Mouse (Mus musculus): ENCODE results near the gene Olig1.

Olig1 gene

GRCm38 (mm10) chr16:91255419-91256164 lies 14.0 kb upstream of the Olig1 start:
- DNase-seq = peak; percentile 27

GRCm38 (mm10) chr16:91258956-91259355 lies 10.6 kb upstream of the Olig1 start:
- DNase-seq = no peak

- no peak for DNase-seq
Measured at GRCm38 (mm10) chr16:91260861-91261260, 8.7 kb upstream of the Olig1 start.

DNA sequence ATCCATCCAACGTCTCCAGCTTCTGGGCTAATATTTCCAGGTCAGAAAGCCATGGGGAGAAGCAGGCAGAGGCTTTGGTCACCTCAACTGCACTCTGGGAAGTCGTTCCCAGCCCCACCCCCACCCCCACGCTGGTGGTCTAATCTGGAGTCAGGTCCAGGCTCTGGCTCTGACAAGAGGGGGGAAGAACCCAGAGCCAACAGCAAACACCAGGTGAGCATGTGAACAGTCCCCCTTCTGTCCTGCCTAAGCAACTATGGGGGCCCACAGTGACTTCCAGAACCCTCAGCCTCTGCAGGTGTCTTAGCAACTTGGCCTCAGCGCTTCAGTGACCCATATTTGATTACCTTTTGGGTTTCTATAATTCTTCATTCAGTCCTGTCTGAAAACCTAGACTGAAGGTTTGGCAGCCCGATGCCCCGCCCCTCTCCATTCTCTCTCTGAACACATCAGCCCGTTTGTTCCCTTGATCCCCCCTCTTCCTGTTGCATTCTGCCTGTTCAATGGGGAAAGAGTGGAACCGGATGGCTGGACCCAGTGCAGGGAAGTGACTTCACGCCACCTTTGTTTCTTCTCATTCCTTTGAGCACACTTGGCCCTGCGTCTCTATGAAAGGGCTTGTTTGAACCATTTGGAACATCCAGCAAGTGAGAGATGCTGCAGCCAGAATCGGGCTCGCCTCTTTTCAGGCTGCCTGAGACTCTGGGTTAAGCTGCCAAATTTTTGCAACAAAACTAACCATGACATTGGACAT lies 6.9 kb upstream of the Olig1 start:
- DNase-seq = no peak

- no peak for DNase-seq
Measured at GRCm38 (mm10) chr16:91265972-91266371, 3.6 kb upstream of the Olig1 start.

GRCm38 (mm10) chr16:91268724-91269452 lies 684 bp upstream of the Olig1 start:
- no peak for DNase-seq

- DNase-seq = no peak
Measured at GRCm38 (mm10) chr16:91270212-91270971, 820 bp downstream of the Olig1 start.

GRCm38 (mm10) chr16:91270982-91271549 lies 1.5 kb downstream of the Olig1 start:
- no peak for DNase-seq

DNA sequence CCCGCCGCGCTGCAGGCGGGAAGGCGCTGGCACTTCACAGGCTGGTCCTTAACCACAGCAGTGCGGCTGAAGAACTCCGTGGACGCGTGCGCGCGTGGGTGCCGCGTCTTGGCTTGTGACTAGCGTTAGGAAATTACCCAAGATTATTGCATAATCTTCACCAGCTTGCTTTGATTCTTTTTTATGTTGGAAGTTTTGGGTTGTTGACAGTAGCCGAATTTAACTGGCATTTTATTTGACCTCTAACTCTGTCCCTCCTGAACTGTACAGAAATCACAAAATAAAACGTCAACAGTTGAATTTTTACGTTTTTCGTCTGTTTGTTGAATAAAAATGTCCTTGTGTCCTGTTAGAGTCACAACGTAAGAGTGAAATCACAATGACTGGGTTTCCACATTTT lies 2.1 kb downstream of the Olig1 start:
- DNase-seq = no peak

DNA sequence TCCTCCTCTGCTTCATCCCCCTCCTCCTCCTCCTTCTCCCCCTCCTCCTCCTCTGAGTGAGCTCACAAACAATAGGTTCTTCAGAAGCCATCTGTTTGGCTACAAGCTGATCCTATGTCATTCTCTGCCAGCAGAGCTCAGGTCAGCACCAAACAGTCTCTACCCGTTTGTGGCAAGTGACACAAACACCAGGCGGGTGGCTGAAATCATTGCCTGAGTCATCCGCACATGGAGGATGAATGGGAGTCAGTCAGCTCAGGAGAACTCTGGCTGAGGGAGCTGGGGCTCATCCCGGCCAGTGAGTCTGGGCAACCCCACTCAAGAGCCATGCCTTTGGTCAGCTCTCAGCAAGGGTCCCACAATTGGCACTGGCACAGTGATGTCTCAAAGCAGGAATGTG lies 10.9 kb downstream of the Olig1 start:
- no peak for DNase-seq

GRCm38 (mm10) chr16:91292080-91292479 lies 22.5 kb downstream of the Olig1 start:
- no peak for DNase-seq

- DNase-seq = no peak
Measured at GRCm38 (mm10) chr16:91292719-91293333, 23.3 kb downstream of the Olig1 start.

GRCm38 (mm10) chr16:91297726-91298125 lies 28.2 kb downstream of the Olig1 start:
- no peak for DNase-seq

DNA sequence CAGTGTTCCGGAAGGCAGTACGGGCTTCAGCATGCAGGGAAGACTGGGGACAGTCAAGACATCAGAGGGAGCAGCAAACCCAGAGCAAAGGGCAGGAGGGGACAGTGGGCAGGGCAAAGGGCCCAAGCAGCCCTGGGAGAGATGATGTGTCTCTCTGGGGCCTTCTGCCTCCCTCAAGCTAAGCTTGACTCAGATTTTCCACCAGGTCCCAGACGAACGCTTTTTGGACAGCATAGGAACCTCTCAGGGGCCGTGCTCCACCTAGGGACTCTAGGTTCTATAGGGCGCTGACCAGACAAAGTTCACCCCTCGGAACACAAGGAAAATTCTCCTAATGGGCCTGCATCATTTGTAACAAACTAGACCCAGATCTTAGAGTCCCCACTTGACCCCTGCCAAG lies 29.8 kb downstream of the Olig1 start:
- no peak for DNase-seq

DNA sequence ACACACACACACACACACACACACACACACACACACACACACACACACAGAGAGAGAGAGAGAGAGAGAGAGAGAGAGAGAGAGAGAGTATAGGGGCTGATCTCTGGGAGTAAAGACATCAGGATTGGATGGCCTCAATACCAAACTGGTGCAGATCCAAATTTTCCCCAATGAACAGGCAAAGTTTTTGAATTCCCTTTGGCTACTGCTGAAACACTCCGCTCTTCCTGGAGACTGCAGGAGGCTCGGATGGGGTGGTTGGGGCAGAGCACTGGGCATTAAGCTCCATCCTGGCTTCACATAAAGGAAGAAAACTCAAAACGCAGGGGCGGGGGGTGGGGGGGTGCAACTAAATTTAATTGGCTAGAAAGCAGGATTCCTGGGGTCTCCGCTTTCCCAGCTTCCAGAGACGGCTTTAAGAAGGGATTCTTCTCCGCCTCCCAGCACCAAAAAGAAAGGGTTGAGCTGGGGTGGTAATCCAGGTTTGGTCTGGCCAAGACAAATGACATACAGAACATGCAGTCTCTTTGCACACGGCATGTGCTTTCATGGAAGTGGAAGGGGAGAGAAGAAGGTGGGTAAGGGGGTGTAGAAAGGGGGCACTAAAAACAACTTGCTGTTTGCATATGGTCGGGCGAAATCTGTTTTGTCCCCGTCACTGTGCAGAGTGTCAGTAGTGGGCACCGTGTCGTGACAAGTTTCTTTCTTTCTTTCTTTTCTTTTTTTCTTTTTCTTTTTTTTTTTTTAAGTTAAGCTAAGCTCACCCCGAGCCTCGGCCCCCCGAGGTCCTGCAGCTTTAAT lies 31.3 kb downstream of the Olig1 start:
- no peak for DNase-seq

GRCm38 (mm10) chr16:91301454-91301853 lies 31.9 kb downstream of the Olig1 start:
- no peak for DNase-seq

DNA sequence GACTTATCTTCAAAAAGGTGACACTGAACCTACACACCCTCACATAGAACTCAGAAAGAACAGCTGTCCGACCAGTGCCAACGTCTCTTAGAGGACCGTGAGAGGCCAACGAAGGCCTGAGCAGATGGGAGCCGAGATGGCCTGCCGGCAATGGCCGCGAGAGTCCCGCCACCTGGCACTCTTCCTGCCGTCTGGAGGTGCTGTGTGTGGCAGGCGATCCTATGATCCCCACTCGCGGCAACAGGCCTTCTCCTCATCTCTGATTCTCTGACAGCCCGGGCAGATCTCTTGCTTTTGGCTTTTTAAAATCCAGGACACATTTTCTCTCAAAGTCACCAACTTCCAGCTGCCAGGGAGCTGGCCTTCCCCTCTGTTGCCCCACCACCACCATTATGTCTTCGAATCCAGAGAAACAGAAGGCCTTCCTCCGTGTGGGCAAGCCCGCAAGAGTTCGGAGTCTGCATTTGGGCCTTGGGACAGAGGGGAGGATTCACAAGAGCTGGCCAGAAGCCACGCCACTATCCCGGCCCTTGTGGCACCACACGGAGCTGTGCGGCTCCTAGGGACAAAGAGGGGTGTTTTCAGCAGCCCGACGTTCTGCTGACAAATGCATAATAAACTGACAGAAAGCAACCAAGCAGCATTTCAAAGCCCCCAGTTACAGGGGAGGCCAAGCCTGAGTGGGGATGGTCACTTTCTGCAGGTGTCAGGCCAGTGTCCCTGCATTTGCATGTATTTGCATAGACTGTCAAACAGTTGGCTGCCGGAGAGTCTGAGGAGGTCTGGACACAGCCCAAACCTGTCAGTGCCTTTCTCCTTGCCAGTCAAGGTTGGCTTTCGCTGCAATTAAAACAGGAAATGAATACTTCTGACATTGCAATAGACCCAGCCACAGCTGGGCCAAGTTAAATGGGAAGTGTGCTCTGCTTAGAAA lies 34.5 kb downstream of the Olig1 start:
- peak; percentile 35 for DNase-seq

DNA sequence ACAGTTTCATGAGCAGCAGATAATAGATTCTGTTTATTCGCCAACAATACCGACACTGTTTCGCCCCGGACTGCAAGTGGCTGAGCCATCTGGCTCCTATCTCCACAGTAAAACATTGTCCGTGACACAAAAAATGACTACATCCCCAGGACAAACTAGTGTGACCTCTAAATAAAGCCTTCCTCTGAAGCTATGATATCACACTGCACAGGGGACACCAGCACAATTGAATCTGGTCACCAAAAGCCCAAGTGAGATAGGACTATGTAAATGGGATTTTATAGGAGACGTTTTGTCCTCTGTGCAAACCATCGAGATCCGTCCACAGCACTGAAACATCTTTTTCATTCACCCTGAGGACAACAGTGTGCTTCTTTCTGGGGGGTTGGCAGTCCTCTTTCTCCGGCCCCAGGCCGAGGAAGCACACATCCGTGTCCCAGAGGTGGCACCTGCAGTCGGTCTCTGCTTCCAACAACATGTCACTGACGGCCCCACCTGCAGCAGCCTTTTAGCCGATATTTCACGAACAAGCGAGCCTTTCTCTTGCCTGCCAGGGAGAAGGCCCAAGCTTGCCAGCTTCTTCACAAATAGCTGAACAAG lies 36.0 kb downstream of the Olig1 start:
- no peak for DNase-seq

DNA sequence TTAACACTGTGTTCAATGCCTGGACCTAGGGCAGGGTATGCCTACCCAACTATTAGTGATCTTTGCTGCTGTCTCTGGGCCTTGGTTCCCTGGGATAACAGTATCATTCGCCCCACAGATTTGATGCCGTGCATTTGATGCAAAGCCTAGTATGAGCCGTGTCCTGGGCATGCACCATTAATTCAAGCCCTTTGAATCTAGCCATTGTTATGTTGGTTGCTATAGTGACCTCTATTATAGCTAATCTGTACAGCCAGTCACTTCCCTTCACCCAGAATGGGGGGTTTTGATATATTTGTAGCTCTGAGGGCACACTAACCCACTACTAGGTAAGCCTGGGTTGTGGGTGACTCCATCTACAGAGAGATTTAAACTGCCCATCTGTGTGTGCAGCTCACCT lies 40.3 kb downstream of the Olig1 start:
- no peak for DNase-seq

DNA sequence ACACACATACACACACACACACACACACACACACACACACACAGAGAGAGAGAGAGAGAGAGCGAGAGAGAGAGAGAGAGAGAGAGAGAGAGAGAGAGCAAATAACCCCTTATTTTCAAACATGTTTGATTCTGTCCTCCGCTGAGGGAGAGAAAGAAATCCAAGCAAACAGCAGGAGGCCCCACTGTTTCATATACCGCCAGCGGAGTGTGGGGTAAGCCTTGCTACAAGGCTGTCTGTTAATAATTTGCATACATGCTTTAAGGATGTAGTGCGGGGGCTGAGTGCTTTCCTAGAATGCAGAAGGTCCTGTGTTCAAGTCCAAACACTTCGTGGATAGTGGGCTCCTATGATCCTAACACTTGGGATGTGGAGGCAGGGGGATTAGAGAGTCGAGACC lies 43.3 kb downstream of the Olig1 start:
- no peak for DNase-seq

All from kidney, adult 18-20 months (tissue).